In genomic region chr9:64590634-64591041, GRCm38 (mm10) we compare ENCODE assay signal across 9 mouse cellular contexts.
DNase-seq lines count a peak whose midpoint lies in the region; ATAC-seq and TF ChIP-seq lines count a peak whose summit lies in the region.
"Had no signal": no experiment of that assay in that cellular context is flagged by ENCODE, and none has a peak within 500 bp of the region (broad histone marks: within the 10 kb centered on the region; RNA-seq: fewer than 3 reads in every experiment).

No protein-coding gene starts in this region.

- H3K9me3 ChIP-seq in forebrain, postnatal 0 days (ENCODE audit: low read length), result no peaks in the 10 kb centered on the region
- H3K9me3 ChIP-seq: lung, embryonic 15.5 days had no signal

- H3K4me1 ChIP-seq in forebrain, postnatal 0 days (ENCODE audit: insufficient read depth), result no peaks in the 10 kb centered on the region

- no peak overlapping the region for H3K4me2 ChIP-seq in forebrain, postnatal 0 days (ENCODE audit: low read depth)
- H3K4me2 ChIP-seq: lung, embryonic 15.5 days had no signal

- no peak for ATAC-seq in forebrain, postnatal 0 days

- TF ChIP-seq CTCF in forebrain, postnatal 0 days (IDR thresholded peaks at IDR 0.05; ENCODE audit: low read depth), result no peak

- intact Hi-C loops in left cerebral cortex, postnatal 10 days (cut with DNase I), result no loop called here

- H3K4me3 ChIP-seq in forebrain, postnatal 0 days (ENCODE audit: low read depth, low read length), result no peak overlapping the region
- H3K4me3 ChIP-seq: lung, embryonic 15.5 days had no signal

- WGBS in forebrain, postnatal 0 days, result 45% methylated on average over 5 of the region's 5 CpGs

- H3K27ac ChIP-seq in forebrain, postnatal 0 days (ENCODE audit: low read depth, low read length), result no peak overlapping the region
- H3K27ac ChIP-seq: lung, embryonic 15.5 days had no signal

- DNase-seq in layer of hippocampus, adult 8-10 months (ENCODE audit: low spot score in 2 of 2), result peak; percentile 24 to 36
- DNase-seq in layer of hippocampus, adult 9-10 months (ENCODE audit: low spot score), result no peak
- DNase-seq in c-Kit-positive CD71-positive TER-119-negative erythroid progenitor cells, embryonic 14.5 days (ENCODE audit: low read depth), result peak; percentile 80
- DNase-seq in gastrocnemius, postnatal 25 days, result peak; percentile 66
- peak; percentile 12 to 39 for DNase-seq in left cerebral cortex, postnatal 10 days (ENCODE audit: extremely low spot score in 1 of 2, low spot score in 2 of 2)
- peak; percentile 47 to 71 for DNase-seq in spleen, postnatal 36 days (ENCODE audit: low spot score in 2 of 2)
- DNase-seq in thymus, postnatal 10 days (ENCODE audit: low spot score in 2 of 2), result no peak
- DNase-seq in forebrain, postnatal 0 days, result no peak

- no peak overlapping the region for H3K9ac ChIP-seq in forebrain, postnatal 0 days
- H3K9ac ChIP-seq: lung, embryonic 15.5 days had no signal

- H3K27me3 ChIP-seq in forebrain, postnatal 0 days (ENCODE audit: insufficient read depth, low read length), result no peaks in the 10 kb centered on the region
- H3K27me3 ChIP-seq: lung, embryonic 15.5 days had no signal

- no peaks in the 10 kb centered on the region for H3K36me3 ChIP-seq in forebrain, postnatal 0 days (ENCODE audit: insufficient read depth)
- H3K36me3 ChIP-seq: lung, embryonic 15.5 days had no signal

Comparison
In these comparisons a context has a peak if more than half of its experiments do, and no peak if none do; other contexts are left out.
1. DNase-seq: peak in layer of hippocampus, adult 8-10 months (2 of 2), c-Kit-positive CD71-positive TER-119-negative erythroid progenitor cells, embryonic 14.5 days (single experiment), gastrocnemius, postnatal 25 days (single experiment), left cerebral cortex, postnatal 10 days (2 of 2) and spleen, postnatal 36 days (2 of 2); none in layer of hippocampus, adult 9-10 months (single experiment), thymus, postnatal 10 days (0 of 2) and forebrain, postnatal 0 days (single experiment).